Mouse (Mus musculus): ENCODE measurements at regions not wholly inside any gene's neighbourhood (a gene's known extent, or its start where the extent isn't known, plus 50 kb on each side); places are given as distances from the start of the nearest gene placed in this dataset.

DNA sequence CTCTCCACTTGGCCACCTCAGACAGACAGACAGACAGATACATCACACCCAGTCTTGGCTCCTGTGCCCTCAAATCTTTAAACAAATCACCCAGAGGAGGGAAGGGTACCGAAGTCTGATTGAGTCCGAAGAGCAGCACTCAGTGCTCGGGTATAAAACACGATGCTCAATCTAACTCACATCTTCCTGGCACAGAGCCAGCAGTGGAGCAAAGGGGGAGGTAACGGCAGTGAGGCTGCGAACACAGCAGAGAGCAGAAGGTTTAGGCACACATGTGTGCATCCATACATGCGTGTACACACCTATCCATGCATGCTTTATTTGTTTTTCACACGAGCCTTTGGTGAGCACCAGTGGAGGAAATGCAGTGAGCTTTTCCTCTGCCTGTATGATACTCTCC, 78.9 kb upstream of the Rybp start:
- TF ChIP-seq NANOG (IDR thresholded peaks at IDR 0.05; ENCODE audit: borderline replicate concordance, low read length) (no peak), CTCF (conservative IDR thresholded peaks at IDR 0.05; ENCODE audit: low read length) (no peak), POU5F1 (IDR thresholded peaks at IDR 0.05; ENCODE audit: borderline replicate concordance, low read length) (no peak)

All from E14TG2a.4 (cell line).